Mouse (Mus musculus): ENCODE measurements around the gene Smpd1.

- TF ChIP-seq GATA1 (IDR thresholded peaks at IDR 0.05; ENCODE audit: borderline replicate concordance, low read length) (no peak), FLI1 (IDR thresholded peaks at IDR 0.05; ENCODE audit: low read length) (no peak)
Observed at GRCm38 (mm10) chr7:105547970-105548369, 6.2 kb upstream of the Smpd1 start.
